Mouse (Mus musculus) cerebellum, adult 2 months (tissue): ENCODE results near the gene Gm11733.

Experiments used
- CTCF ChIP-seq: fragments of 200-500 bp; IDR thresholded peaks from 2 replicates; pipeline ENCODE4 v1.5.1; 2011; ENCODE audit warnings: low read depth, mild to moderate bottlenecking, control low read depth, low read length, moderate library complexity, borderline replicate concordance; ENCODE audit not compliant: insufficient read depth
- POLR2A ChIP-seq: fragments of 200-500 bp; IDR thresholded peaks from 2 replicates; pipeline ENCODE4 v1.6.1; 2011; ENCODE audit warnings: low read length, control low read depth, borderline replicate concordance; ENCODE audit not compliant: insufficient read depth

DNA sequence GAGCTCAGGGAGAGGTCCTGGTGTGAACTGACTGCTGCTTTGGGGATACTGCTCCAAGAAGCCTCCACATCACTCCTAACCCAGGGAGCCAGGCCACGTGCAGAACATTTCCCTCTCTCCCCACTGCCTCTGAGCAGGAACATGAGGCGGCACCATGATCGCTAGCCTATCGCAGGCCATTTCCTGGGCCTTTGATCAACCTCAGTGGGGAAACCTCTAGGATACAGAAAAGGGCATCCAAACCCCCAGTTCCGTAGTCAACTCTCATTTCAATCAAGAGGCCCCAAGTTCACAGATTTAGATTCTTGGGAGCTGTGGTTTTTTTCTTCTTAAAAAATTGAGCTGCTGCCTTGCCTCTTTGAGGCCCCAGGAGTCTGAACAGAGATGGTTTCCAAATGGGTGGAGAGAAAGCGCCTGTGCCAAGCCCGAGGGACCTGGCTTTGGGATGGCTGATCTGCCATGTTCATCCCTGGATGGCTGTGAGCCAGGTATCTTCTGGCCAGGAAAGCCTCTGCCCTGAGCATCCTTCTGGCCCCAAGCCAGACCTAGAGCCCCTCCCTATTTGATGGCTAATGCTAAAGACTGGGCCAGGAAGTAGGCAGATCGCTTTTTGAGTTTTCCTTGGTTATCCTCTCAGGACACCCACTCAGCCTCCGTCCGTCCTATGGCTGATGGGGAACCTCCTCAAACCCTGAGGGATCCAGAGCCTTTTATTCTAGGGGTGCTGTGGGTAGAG is 5.7 kb upstream of the Gm11733 start:
- TF ChIP-seq CTCF (no peak), POLR2A (no peak)
